ENCODE assay signal across 8 mouse cellular contexts in genomic region chr10:58497320-58498284, GRCm38 (mm10). TPM values are rescaled to one million over a fixed set of nuclear protein-coding genes. Genes with fewer than 3 reads are reported as not detected.
A peak's percentile ranks its signal among the peaks of the same experiment; 100 is the strongest.
DNase-seq lines count a peak whose midpoint lies in the region; ATAC-seq lines count a peak whose summit lies in the region.

Ccdc138 (plus strand) TSS chr10:58497948.

- DNase-seq in adipocyte (ENCODE audit: low spot score): peak; percentile 91
- DNase-seq in embryo, embryonic 10 days (ENCODE audit: low spot score): peak; percentile 94
- peak; percentile 91 for DNase-seq in gastrocnemius, postnatal 14 days
- DNase-seq in left cerebral cortex, postnatal 10 days (ENCODE audit: extremely low spot score in 1 of 2, low spot score in 2 of 2): peak; percentile 88 to 95
- peak; percentile 94 for DNase-seq in right cerebral cortex, postnatal 25 days
- peak; percentile 87 to 92 for DNase-seq in urinary bladder, postnatal 4 days (ENCODE audit: low spot score in 2 of 2)

- intact Hi-C loops in gastrocnemius, postnatal 14 days (cut with DNase I; ENCODE audit: low total_unique reads): loop anchor here (10.0 kb wide), 1 partner anchor 203 kb away; no protein-coding TSS in a partner anchor
- intact Hi-C loops in left cerebral cortex, postnatal 10 days (cut with DNase I): no loop called here

- peak; percentile 96 for ATAC-seq in inflammation-experienced regulatory T-cells, adult 6 months
- peak; percentile 98 for ATAC-seq in megakaryocyte-erythroid progenitor cell, adult 5-6 weeks (replicated peaks; ENCODE audit: low FRiP score, low TSS enrichment, poor library complexity, severe bottlenecking)

RNA-seq across cellular contexts. Expression of gene Ccdc138, which starts in this region (rescaled TPM):
- total RNA-seq in gastrocnemius, postnatal 14 days (2021): under 1 TPM; 0.35 to 0.74 TPM
- 1 to 10 TPM; 2.2 to 5.1 (median 2.7) TPM for polyA plus RNA-seq in inflammation-experienced regulatory T-cells, adult 6 months (2017; shearing (Covaris generic))
- 1 to 10 TPM; 7.1 to 7.8 TPM for total RNA-seq in left cerebral cortex, postnatal 10 days (2021)
- 3.8 and 4.3 TPM in 2 replicates for total RNA-seq in megakaryocyte-erythroid progenitor cell, adult 5-6 weeks (2014; fragmentation: Nextera tagmentation)
- 0.80 and 1.9 TPM in 2 replicates for total RNA-seq in megakaryocyte-erythroid progenitor cell, adult 5-6 weeks (2017)

Comparison
In these comparisons a context has a peak if more than half of its experiments do, and no peak if none do; other contexts are left out.
1. Peak in every context shown above with its lines: DNase-seq and ATAC-seq.
2. Peak in DNase-seq in gastrocnemius, postnatal 14 days; RNA of the gene not detected or under 1 TPM.